Mouse (Mus musculus) brain, embryonic 14.5 days (tissue): ENCODE measurements around the gene Denr.

Experiments used
- CTCF ChIP-seq: fragments of 200-500 bp; IDR thresholded peaks from 2 replicates; pipeline ENCODE4 v1.5.1; 2012; ENCODE audit warnings: inconsistent platforms, mild to moderate bottlenecking, moderate library complexity, borderline replicate concordance; ENCODE audit not compliant: insufficient read depth, insufficient read length; ENCODE audit errors: extremely low read depth
- POLR2A ChIP-seq: fragments of 200-500 bp; IDR thresholded peaks from 2 replicates; pipeline ENCODE4 v1.6.1; 2012; ENCODE audit warnings: mild to moderate bottlenecking, inconsistent platforms, borderline replicate concordance; ENCODE audit not compliant: poor library complexity, insufficient read depth, insufficient read length, severe bottlenecking; ENCODE audit errors: extremely low read depth

- TF ChIP-seq CTCF (no peak), POLR2A (no peak)
Measured at GRCm38 (mm10) chr5:123893520-123893919, 13.5 kb upstream of the Denr start.
